Mouse (Mus musculus) heart, embryonic 15.5 days (tissue): ENCODE data around the gene 4930595M18Rik. TPM values are rescaled to one million over a fixed set of nuclear protein-coding genes. Genes with fewer than 3 reads are reported as not detected.

ENCODE experiments used
- ATAC-seq: fragments of 200-750 bp; cut with Nextera tagmentation; replicated peaks from 2 replicates; pipeline ENCODE4 v1.8.0; 2017; ENCODE audit warnings: low read depth, moderate TSS enrichment; ENCODE audit not compliant: insufficient number of reproducible peaks, insufficient read depth, low FRiP score
- H3K27ac ChIP-seq: fragments of 300-500 bp; sonication (generic); 2 replicates; pipeline ENCODE4 v1.5.1; 2015; ENCODE audit warnings: mild to moderate bottlenecking, inconsistent platforms
- H3K27me3 ChIP-seq: fragments of 300-500 bp; sonication (generic); 2 replicates; pipeline ENCODE4 v1.6.1; 2015; ENCODE audit warnings: inconsistent platforms
- H3K36me3 ChIP-seq: fragments of 300-500 bp; sonication (generic); 2 replicates; pipeline ENCODE4 v1.6.1; 2015; ENCODE audit warnings: mild to moderate bottlenecking, inconsistent platforms
- H3K4me1 ChIP-seq: fragments of 300-500 bp; sonication (generic); replicated peaks from 2 replicates; pipeline ENCODE4 v1.6.1; 2015; ENCODE audit warnings: inconsistent platforms
- H3K4me2 ChIP-seq: fragments of 300-500 bp; sonication (generic); 2 replicates; pipeline ENCODE4 v1.6.1; 2015; ENCODE audit warnings: inconsistent platforms, mild to moderate bottlenecking, moderate library complexity
- H3K4me3 ChIP-seq: fragments of 300-500 bp; sonication (generic); 2 replicates; pipeline ENCODE4 v1.5.1; 2015; ENCODE audit warnings: mild to moderate bottlenecking, inconsistent platforms
- H3K9ac ChIP-seq: fragments of 300-500 bp; sonication (generic); 2 replicates; pipeline ENCODE4 v1.6.1; 2015; ENCODE audit warnings: mild to moderate bottlenecking, inconsistent platforms
- H3K9me3 ChIP-seq: fragments of 300-500 bp; sonication (generic); replicated peaks from 2 replicates; pipeline ENCODE4 v1.6.1; 2016; ENCODE audit warnings: inconsistent platforms
- WGBS: fragments of 180-500 bp; shearing (Covaris S2); methylation state at CpG from one replicate; pipeline ENCODE4 v1.1.7; 2015; ENCODE audit warnings: mixed read lengths; 5-methylcytosine and 5-hydroxymethylcytosine counted together
- polyA plus RNA-seq: library from polyadenylated mRNA; unstranded; fragments of >200 nt; fragmentation: Nextera tagmentation; extraction: Ambion mirVana; gene quantifications from 2 replicates; pipeline ENCODE4 v1.2.1, GENCODE M21; 2015

4930595M18Rik gene
- polyA plus RNA-seq: not detected in 2 replicates

GRCm38 (mm10) chrX:81458021-81458420, at the start of gene 4930595M18Rik:
TSS of gene 4930595M18Rik (minus strand) at chrX:81458121.
- Histone ChIP-seq H3K9ac (no peak within 1 kb of the TSS), H3K27me3 (no peaks in the 10 kb centered on the region), H3K9me3 (no peaks in the 10 kb centered on the region), H3K4me2 (no peak within 1 kb of the TSS), H3K4me3 (no peak within 1 kb of the TSS), H3K36me3 (no peaks in the 10 kb centered on the region), H3K27ac (no peak within 1 kb of the TSS), H3K4me1 (no peaks in the 10 kb centered on the region)
- no peak for ATAC-seq
- WGBS: 85% methylated on average over 6 of the region's 6 CpGs

- Histone ChIP-seq H3K4me2 (no peak overlapping the region), H3K4me1 (no peaks in the 10 kb centered on the region), H3K27me3 (no peaks in the 10 kb centered on the region), H3K27ac (no peak overlapping the region), H3K9me3 (no peaks in the 10 kb centered on the region), H3K4me3 (no peak overlapping the region), H3K9ac (no peak overlapping the region), H3K36me3 (no peaks in the 10 kb centered on the region)
- no peak for ATAC-seq
Observed at GRCm38 (mm10) chrX:81472500-81472899, 14.6 kb upstream of the 4930595M18Rik start.
